Mouse (Mus musculus): ENCODE results near the gene Gm45753. TPM values are rescaled to one million over a fixed set of nuclear protein-coding genes. Genes with fewer than 3 reads are reported as not detected.

Gm45753 gene
- polyA plus RNA-seq, 1 experiment from 2014 or later: not detected

GRCm38 (mm10) chr8:45320930-45321329 is 12.7 kb upstream of the Gm45753 start:
- Histone ChIP-seq H3K9me3 (no peaks in the 10 kb centered on the region), H3K36me3 (no peaks in the 10 kb centered on the region), H3K27me3 (ENCODE audit: insufficient read depth, poor library complexity, severe bottlenecking) (no peaks in the 10 kb centered on the region), H3K4me1 (replicated peaks) (no peaks in the 10 kb centered on the region), H3K4me3 (no peak overlapping the region), H3K27ac (no peak overlapping the region)
- no peak for DNase-seq (ENCODE audit: low spot score)
- WGBS: 75% methylated on average over 1 of the region's 1 CpGs

- Histone ChIP-seq H3K36me3 (no peaks in the 10 kb centered on the region), H3K4me1 (replicated peaks) (no peaks in the 10 kb centered on the region), H3K27ac (no peak overlapping the region), H3K27me3 (ENCODE audit: insufficient read depth, poor library complexity, severe bottlenecking) (no peaks in the 10 kb centered on the region), H3K9me3 (no peaks in the 10 kb centered on the region), H3K4me3 (no peak overlapping the region)
- DNase-seq (ENCODE audit: low spot score): no peak
- WGBS: 86% methylated on average over 4 of the region's 4 CpGs
Measured at GRCm38 (mm10) chr8:45310967-45311366, 2.7 kb upstream of the Gm45753 start.

GRCm38 (mm10) chr8:45305479-45305878 is 2.8 kb downstream of the Gm45753 start:
- no peaks in the 10 kb centered on the region for H3K4me1 ChIP-seq (replicated peaks)
- no peaks in the 10 kb centered on the region for H3K27me3 ChIP-seq (ENCODE audit: insufficient read depth, poor library complexity, severe bottlenecking)
- no peaks in the 10 kb centered on the region for H3K36me3 ChIP-seq
- 87% methylated on average over 1 of the region's 1 CpGs for WGBS
- no peaks in the 10 kb centered on the region for H3K9me3 ChIP-seq
- no peak overlapping the region for H3K27ac ChIP-seq
- no peak for DNase-seq (ENCODE audit: low spot score)
- H3K4me3 ChIP-seq: no peak overlapping the region

- H3K4me1 ChIP-seq (replicated peaks): no peaks in the 10 kb centered on the region
- DNase-seq (ENCODE audit: low spot score): no peak
Measured at GRCm38 (mm10) chr8:45304354-45304753, 3.9 kb downstream of the Gm45753 start.

GRCm38 (mm10) chr8:45302390-45302789 is 5.9 kb downstream of the Gm45753 start:
- Histone ChIP-seq H3K4me1 (replicated peaks) (no peaks in the 10 kb centered on the region), H3K9me3 (no peaks in the 10 kb centered on the region), H3K36me3 (no peaks in the 10 kb centered on the region), H3K27ac (no peak overlapping the region), H3K27me3 (ENCODE audit: insufficient read depth, poor library complexity, severe bottlenecking) (no peaks in the 10 kb centered on the region), H3K4me3 (no peak overlapping the region)
- DNase-seq (ENCODE audit: low spot score): no peak
- 86% methylated on average over 8 of the region's 8 CpGs for WGBS

More at GRCm38 (mm10) chr8:45304354-45304753, 3.9 kb downstream of the Gm45753 start:
- no peaks in the 10 kb centered on the region for H3K9me3 ChIP-seq
- H3K27me3 ChIP-seq (ENCODE audit: insufficient read depth, poor library complexity, severe bottlenecking): no peaks in the 10 kb centered on the region
- H3K27ac ChIP-seq: no peak overlapping the region
- no peak overlapping the region for H3K4me3 ChIP-seq
- H3K36me3 ChIP-seq: no peaks in the 10 kb centered on the region
- WGBS: 93% methylated on average over 3 of the region's 3 CpGs

GRCm38 (mm10) chr8:45295276-45295675 is 13.0 kb downstream of the Gm45753 start:
- no peaks in the 10 kb centered on the region for H3K36me3 ChIP-seq
- H3K27ac ChIP-seq: no peak overlapping the region
- DNase-seq (ENCODE audit: low spot score): no peak
- no peak overlapping the region for H3K4me3 ChIP-seq
- no peaks in the 10 kb centered on the region for H3K9me3 ChIP-seq
- 91% methylated on average over 6 of the region's 6 CpGs for WGBS
- no peaks in the 10 kb centered on the region for H3K27me3 ChIP-seq (ENCODE audit: insufficient read depth, poor library complexity, severe bottlenecking)
- H3K4me1 ChIP-seq (replicated peaks): no peaks in the 10 kb centered on the region

GRCm38 (mm10) chr8:45294687-45295086 is 13.6 kb downstream of the Gm45753 start, which contains the start of gene Klkb1:
Gene Klkb1, minus strand, starts transcription at chr8:45294859.
- H3K36me3 ChIP-seq: no peaks in the 10 kb centered on the region
- H3K9me3 ChIP-seq: no peaks in the 10 kb centered on the region
- no peaks in the 10 kb centered on the region for H3K4me1 ChIP-seq (replicated peaks)
- 91% methylated on average over 7 of the region's 7 CpGs for WGBS
- H3K27me3 ChIP-seq (ENCODE audit: insufficient read depth, poor library complexity, severe bottlenecking): no peaks in the 10 kb centered on the region
- no peak for DNase-seq (ENCODE audit: low spot score)
- no peak within 1 kb of the TSS for H3K4me3 ChIP-seq
- H3K27ac ChIP-seq: no peak within 1 kb of the TSS

GRCm38 (mm10) chr8:45291790-45292189 is 16.5 kb downstream of the Gm45753 start:
- Histone ChIP-seq H3K4me3 (no peak overlapping the region), H3K27ac (no peak overlapping the region), H3K36me3 (no peaks in the 10 kb centered on the region), H3K9me3 (no peaks in the 10 kb centered on the region), H3K4me1 (replicated peaks) (no peaks in the 10 kb centered on the region), H3K27me3 (ENCODE audit: insufficient read depth, poor library complexity, severe bottlenecking) (no peaks in the 10 kb centered on the region)
- 89% methylated on average over 2 of the region's 2 CpGs for WGBS
- no peak for DNase-seq (ENCODE audit: low spot score)

GRCm38 (mm10) chr8:45281630-45282029 is 26.6 kb downstream of the Gm45753 start:
- no peak for DNase-seq (ENCODE audit: low spot score)
- Histone ChIP-seq H3K9me3 (no peaks in the 10 kb centered on the region), H3K27me3 (ENCODE audit: insufficient read depth, poor library complexity, severe bottlenecking) (no peaks in the 10 kb centered on the region), H3K4me1 (replicated peaks) (no peaks in the 10 kb centered on the region), H3K27ac (no peak overlapping the region), H3K4me3 (no peak overlapping the region), H3K36me3 (no peaks in the 10 kb centered on the region)
- 85% methylated on average over 8 of the region's 8 CpGs for WGBS

- WGBS: 84% methylated on average over 3 of the region's 3 CpGs
- DNase-seq (ENCODE audit: low spot score): no peak
- Histone ChIP-seq H3K36me3 (no peaks in the 10 kb centered on the region), H3K27me3 (ENCODE audit: insufficient read depth, poor library complexity, severe bottlenecking) (no peaks in the 10 kb centered on the region), H3K4me3 (no peak overlapping the region), H3K27ac (no peak overlapping the region), H3K9me3 (no peaks in the 10 kb centered on the region), H3K4me1 (replicated peaks) (no peaks in the 10 kb centered on the region)
Measured at GRCm38 (mm10) chr8:45277453-45277852, 30.8 kb downstream of the Gm45753 start.

GRCm38 (mm10) chr8:45274317-45274716 is 33.9 kb downstream of the Gm45753 start:
- Histone ChIP-seq H3K4me1 (replicated peaks) (no peaks in the 10 kb centered on the region), H3K4me3 (no peak overlapping the region), H3K9me3 (no peaks in the 10 kb centered on the region), H3K27me3 (ENCODE audit: insufficient read depth, poor library complexity, severe bottlenecking) (no peaks in the 10 kb centered on the region), H3K27ac (no peak overlapping the region), H3K36me3 (no peaks in the 10 kb centered on the region)
- no peak for DNase-seq (ENCODE audit: low spot score)
- WGBS: 86% methylated on average over 4 of the region's 4 CpGs

GRCm38 (mm10) chr8:45269056-45269455 is 39.2 kb downstream of the Gm45753 start:
- no peaks in the 10 kb centered on the region for H3K27me3 ChIP-seq (ENCODE audit: insufficient read depth, poor library complexity, severe bottlenecking)
- H3K9me3 ChIP-seq: peaks cover 6% of the 10 kb centered on the region; the same call in 1 of the 2 replicates
- H3K36me3 ChIP-seq: no peaks in the 10 kb centered on the region
- H3K27ac ChIP-seq: no peak overlapping the region
- no peaks in the 10 kb centered on the region for H3K4me1 ChIP-seq (replicated peaks)
- no peak overlapping the region for H3K4me3 ChIP-seq
- DNase-seq (ENCODE audit: low spot score): no peak

- Histone ChIP-seq H3K4me3 (no peak overlapping the region), H3K9me3 (peaks cover 6% of the 10 kb centered on the region; the same call in 1 of the 2 replicates), H3K27ac (no peak overlapping the region), H3K4me1 (replicated peaks) (no peaks in the 10 kb centered on the region), H3K27me3 (ENCODE audit: insufficient read depth, poor library complexity, severe bottlenecking) (no peaks in the 10 kb centered on the region), H3K36me3 (no peaks in the 10 kb centered on the region)
- DNase-seq (ENCODE audit: low spot score): no peak
Measured at GRCm38 (mm10) chr8:45268485-45268884, 39.8 kb downstream of the Gm45753 start.
